Mouse (Mus musculus): Measurements from ENCODE around the gene Rims4.

The Rims4 gene

GRCm38 (mm10) chr2:163918317-163919258 is at the start of gene Rims4:
Gene Rims4 (minus strand): TSS chr2:163918683.
- peak; percentile 69 to 78 for DNase-seq (ENCODE audit: low spot score in 2 of 2)

DNA sequence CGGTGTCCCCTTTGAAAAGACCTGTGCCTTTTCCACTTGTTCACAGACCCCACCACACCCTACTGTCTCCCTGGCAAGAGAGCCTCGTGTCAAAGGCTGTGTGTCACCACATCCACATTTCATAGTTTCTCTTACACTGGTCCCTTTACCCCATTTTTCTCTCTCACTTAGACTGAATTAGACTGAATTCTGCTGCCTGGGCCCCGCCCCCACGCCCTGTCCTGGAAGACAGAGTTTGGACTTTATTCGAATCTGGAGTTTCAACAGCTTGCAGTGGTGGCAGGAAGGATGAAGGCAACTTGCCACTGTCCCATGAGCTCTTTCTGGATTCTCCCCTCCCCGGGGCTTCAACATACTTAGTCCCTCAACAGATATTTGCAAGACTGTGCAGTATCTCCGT is 47.2 kb upstream of the Rims4 start:
- DNase-seq (ENCODE audit: low spot score in 2 of 2): no peak

- DNase-seq (ENCODE audit: low spot score in 2 of 2): no peak
These were observed 46.4 kb upstream of the Rims4 start for GRCm38 (mm10) chr2:163964606-163965560.

DNA sequence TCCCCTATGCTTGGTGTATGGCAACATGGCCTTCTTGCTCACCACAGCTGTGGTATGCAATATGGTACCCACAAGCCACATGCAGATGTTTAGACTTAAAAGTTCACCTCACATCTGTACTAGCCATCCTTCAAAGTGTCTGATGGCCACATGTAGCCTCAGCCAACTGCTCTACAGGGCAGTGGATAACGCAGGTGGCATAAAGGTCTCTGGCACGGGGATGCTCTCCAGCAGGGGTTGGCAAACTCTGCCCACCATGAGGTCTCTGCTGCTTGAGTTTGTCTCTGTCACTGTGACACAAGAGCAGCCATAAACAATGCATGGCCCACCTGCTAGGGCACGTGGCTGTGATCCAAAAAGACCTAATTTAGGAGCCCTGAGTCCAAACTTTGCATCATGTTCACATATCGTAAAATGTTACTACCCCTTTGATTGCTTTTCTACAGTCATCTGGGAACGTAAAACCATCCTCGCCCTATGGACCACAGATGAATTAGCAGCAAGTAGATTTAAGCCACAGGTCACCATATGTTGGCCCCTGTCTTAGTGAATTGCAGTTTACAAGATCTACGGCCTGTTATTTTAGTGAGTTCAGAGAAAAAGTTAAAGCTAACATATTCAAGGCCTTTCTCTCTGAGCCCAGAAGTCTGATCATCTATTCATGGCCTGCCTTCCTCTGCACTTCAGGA is 35.3 kb upstream of the Rims4 start:
- DNase-seq (ENCODE audit: low spot score in 2 of 2): no peak

GRCm38 (mm10) chr2:163951770-163952169 is 33.3 kb upstream of the Rims4 start:
- peak; percentile 68 to 79 for DNase-seq (ENCODE audit: low spot score in 2 of 2)

GRCm38 (mm10) chr2:163947976-163948375 is 29.5 kb upstream of the Rims4 start:
- DNase-seq (ENCODE audit: low spot score in 2 of 2): no peak

- peak; percentile 28 to 42 for DNase-seq (ENCODE audit: low spot score in 2 of 2)
These were observed 27.7 kb upstream of the Rims4 start for GRCm38 (mm10) chr2:163946221-163946620.

DNA sequence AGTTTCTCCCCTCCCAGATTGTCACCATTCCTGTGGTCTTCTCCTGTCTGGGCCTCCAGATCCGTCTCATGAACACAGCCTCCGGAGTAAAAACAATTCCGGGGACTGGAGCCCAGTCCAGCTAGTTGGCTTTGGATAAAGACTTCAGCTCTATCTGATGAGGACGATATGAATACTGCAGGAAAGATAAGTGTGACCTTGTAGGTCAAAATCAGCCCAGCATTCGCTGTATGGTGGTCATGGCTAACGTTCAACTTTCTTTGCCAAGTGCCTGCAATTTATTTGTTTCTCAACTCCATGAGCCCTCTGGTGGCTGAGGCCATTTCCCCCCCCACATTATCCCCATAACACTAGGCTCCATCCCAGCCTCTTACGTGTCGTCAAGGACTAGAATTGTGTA is 26.0 kb upstream of the Rims4 start:
- DNase-seq (ENCODE audit: low spot score in 2 of 2): no peak

- no peak for DNase-seq (ENCODE audit: low spot score in 2 of 2)
These were observed 24.6 kb upstream of the Rims4 start for GRCm38 (mm10) chr2:163943056-163943455.

DNA sequence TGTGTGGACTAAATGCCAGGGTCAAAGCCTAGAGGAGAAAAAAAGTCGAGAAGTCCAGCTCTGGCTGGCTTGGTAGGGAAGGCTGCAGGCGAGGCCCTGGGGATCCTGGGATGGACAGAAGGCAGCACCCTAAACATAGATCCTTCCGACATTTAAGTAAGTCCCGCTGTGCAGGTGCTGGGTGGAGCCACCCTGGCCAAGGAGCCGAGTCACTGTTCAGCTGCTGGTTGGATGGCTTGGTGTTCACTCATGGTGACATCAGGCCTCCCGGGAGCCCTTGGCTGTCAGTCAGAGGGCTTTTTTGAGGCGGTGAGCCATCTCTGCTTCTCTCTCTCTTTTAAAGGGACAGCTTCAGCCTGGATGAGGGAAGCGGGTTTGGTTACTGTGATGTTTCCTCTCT is 21.0 kb upstream of the Rims4 start:
- peak in 1 of 2 experiments; percentile 62 for DNase-seq (ENCODE audit: low spot score in 2 of 2)

- no peak for DNase-seq (ENCODE audit: low spot score in 2 of 2)
These were observed 13.7 kb upstream of the Rims4 start for GRCm38 (mm10) chr2:163932151-163932550.

GRCm38 (mm10) chr2:163928464-163929200 is 10.1 kb upstream of the Rims4 start:
- DNase-seq (ENCODE audit: low spot score in 2 of 2): no peak

DNA sequence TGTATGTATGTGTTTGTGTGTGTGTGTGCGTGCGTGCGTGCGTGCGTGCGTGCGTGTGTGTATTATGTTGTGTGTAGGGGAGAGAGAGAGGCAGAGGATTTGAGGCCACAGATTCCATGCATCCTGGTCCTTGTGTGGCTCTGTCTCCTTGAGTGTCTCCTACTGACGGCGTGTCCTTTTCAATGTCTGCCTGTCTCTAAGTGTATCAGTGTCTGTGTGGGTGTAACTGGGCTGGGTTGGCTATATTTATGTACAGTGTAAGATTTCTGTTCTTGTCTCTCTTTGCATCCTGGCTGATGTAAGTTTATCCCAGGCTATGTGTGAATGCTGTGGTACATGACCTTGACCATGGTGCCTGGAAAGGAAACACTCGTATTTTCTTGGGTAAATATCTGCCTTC is 6.6 kb upstream of the Rims4 start:
- no peak for DNase-seq (ENCODE audit: low spot score in 2 of 2)

- DNase-seq (ENCODE audit: low spot score in 2 of 2): no peak
These were observed 6.0 kb upstream of the Rims4 start for GRCm38 (mm10) chr2:163924531-163924930.

DNA sequence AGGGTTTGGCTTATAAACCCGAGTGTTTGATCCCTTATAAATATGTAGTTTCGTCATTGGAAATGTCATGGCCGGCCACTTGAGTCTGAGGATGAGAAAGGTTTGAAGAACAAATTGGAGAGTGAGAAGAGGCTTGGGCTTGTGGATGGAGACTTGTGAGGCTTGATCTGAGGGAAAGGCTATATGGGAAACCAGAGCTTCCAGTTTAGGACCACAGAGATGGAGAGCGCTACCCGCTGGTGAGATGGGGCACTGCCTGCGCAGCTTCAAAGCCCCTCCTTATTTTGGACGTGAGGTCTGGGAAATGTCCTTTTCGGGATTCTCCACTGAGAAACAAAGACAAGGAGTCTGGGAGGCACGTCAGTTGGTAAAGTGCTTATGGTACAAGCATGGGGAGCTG is 4.6 kb upstream of the Rims4 start:
- no peak for DNase-seq (ENCODE audit: low spot score in 2 of 2)

DNA sequence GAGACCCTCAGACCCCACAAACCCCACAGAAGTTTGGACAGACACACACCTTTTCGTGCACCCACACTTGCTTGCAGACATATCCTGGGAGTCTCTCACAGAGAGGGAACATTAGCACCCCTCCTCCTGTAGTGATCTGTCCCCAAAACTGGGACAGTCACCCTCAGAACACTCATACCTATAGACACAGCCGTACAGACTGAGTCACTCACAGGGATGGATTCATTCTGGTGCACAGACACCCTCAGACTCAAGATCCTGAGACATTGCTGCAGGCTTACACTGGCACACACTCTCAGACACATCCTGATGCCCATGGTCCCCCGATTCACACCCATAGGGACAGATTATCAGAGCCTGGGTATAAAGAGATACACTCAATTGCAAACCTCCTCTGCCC is 1.1 kb upstream of the Rims4 start:
- DNase-seq (ENCODE audit: low spot score in 2 of 2): no peak

- no peak for DNase-seq (ENCODE audit: low spot score in 2 of 2)
These were observed 1.8 kb downstream of the Rims4 start for GRCm38 (mm10) chr2:163916703-163917102.

GRCm38 (mm10) chr2:163915294-163915791 is 3.1 kb downstream of the Rims4 start:
- no peak for DNase-seq (ENCODE audit: low spot score in 2 of 2)

DNA sequence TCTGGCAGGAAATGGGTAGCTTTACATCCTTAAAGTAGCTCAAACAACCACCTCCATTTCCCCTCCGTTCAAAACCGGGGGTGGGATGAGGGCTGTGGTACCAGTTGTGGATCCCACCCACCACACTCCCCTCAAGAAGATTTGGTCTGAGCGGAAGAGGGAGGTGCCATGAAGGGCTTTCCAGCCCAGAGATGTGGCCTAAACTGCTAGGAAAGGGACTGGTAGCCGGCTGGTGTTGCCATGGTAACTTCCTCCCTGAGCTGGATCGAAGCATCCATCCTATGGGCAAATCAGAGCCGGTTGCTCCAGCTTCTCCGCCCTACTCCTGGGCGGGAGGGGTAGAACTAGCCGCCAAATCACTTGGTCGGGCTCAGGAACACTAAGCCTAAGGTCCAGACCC is 4.4 kb downstream of the Rims4 start:
- DNase-seq (ENCODE audit: low spot score in 2 of 2): peak; percentile 73 to 89

GRCm38 (mm10) chr2:163913704-163914103 is 4.8 kb downstream of the Rims4 start:
- DNase-seq (ENCODE audit: low spot score in 2 of 2): no peak
